Mouse (Mus musculus): ENCODE measurements around the gene Mllt10. TPM values are rescaled to one million over a fixed set of nuclear protein-coding genes. Genes with fewer than 3 reads are reported as not detected.

The Mllt10 gene
- polyA plus RNA-seq, 1 experiment from 2014 or later, result 54.8 TPM

DNA sequence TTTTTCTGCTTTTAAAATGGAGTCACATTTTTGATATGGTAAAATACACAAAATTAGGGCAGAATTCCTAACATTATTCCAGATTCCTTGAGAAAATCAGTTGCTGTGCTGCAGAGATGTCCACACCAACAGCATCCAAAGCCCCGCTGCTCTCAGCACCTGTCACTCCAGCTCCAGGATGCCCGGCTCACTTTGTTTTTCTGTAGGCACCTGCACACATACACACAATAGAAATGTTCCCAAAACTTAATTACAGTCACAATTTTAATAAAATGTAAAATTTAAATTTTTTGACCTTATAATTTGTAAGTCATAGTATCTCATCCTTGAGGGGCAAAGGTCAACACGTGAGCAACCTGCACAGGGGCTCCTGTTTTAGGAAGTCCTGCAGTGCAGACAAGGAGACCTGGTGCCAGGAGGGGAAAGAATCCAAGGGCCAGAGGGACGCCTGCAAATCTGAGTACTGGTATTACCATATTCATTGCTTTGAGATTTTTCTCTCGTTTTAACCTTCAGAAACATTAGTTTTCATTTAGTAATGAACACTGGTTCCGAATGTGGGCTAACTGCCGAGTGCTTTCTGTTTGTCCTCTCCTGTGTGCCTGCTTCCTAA, 154.3 kb downstream of the Mllt10 start:
- H3K27me3 ChIP-seq (ENCODE audit: insufficient read depth, poor library complexity, severe bottlenecking), result no peaks in the 10 kb centered on the region
- H3K4me3 ChIP-seq, result no peak overlapping the region
- H3K27ac ChIP-seq, result no peak overlapping the region
- WGBS, result 93% methylated on average over 7 of the region's 7 CpGs
- H3K9me3 ChIP-seq, result no peaks in the 10 kb centered on the region
- H3K36me3 ChIP-seq, result peaks cover 84% of the 10 kb centered on the region
- 0 out of 2 replicates have a peak, but pooled peaks cover 3% of the 10 kb centered on the region for H3K4me1 ChIP-seq
- DNase-seq (ENCODE audit: low spot score), result no peak

DNA sequence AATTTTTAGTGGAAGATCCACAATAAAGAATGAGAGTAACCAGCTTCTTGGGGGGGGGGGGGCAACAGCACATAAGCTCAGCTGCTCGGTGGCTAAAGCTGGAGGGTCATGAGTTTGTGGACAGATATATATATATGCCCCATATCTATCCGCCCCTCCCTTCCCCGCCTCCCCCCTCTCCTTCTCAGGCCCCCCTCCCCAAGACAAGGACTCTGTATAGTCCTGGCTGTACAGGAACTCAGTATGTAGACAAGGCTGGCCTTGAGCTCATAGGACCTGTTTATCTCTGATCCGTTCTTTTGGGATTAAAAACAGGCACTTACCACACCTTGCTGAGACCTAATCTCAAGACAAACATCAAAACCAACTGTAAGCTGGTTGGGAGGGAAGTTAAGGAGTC, 154.9 kb downstream of the Mllt10 start:
- H3K4me3 ChIP-seq, result no peak overlapping the region
- 88% methylated on average over 4 of the region's 4 CpGs for WGBS
- DNase-seq (ENCODE audit: low spot score), result no peak
- peaks cover 84% of the 10 kb centered on the region for H3K36me3 ChIP-seq
- 0 out of 2 replicates have a peak, but pooled peaks cover 3% of the 10 kb centered on the region for H3K4me1 ChIP-seq
- H3K27ac ChIP-seq, result no peak overlapping the region
- H3K27me3 ChIP-seq (ENCODE audit: insufficient read depth, poor library complexity, severe bottlenecking), result no peaks in the 10 kb centered on the region
- H3K9me3 ChIP-seq, result no peaks in the 10 kb centered on the region

DNA sequence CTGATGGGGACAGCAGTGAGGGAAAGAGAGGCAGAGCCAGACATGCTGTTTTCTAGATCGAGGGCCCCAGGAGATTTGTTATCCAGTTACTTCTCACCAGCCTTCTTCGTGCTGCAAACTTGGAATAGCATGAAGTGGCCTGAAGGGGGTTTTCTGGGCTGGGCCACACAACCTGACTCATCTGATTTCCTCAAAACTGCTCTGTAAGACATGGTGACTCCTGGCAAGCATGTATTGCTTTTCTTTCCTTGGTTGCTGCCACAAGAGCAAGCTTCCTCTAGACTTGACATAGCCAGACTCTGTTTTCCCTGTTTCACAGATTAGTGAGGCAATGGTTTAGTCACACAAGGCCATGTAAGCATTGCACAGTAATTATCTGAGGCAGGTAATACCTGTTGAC, 159.0 kb downstream of the Mllt10 start:
- Histone ChIP-seq H3K9me3 (no peaks in the 10 kb centered on the region), H3K4me1 (peaks cover 4% of the 10 kb centered on the region; the same call in 1 of the 2 replicates), H3K36me3 (peaks cover 80% of the 10 kb centered on the region), H3K27me3 (ENCODE audit: insufficient read depth, poor library complexity, severe bottlenecking) (no peaks in the 10 kb centered on the region), H3K4me3 (no peak overlapping the region), H3K27ac (no peak overlapping the region)
- WGBS, result 74% methylated on average over 2 of the region's 2 CpGs
- DNase-seq (ENCODE audit: low spot score), result no peak

DNA sequence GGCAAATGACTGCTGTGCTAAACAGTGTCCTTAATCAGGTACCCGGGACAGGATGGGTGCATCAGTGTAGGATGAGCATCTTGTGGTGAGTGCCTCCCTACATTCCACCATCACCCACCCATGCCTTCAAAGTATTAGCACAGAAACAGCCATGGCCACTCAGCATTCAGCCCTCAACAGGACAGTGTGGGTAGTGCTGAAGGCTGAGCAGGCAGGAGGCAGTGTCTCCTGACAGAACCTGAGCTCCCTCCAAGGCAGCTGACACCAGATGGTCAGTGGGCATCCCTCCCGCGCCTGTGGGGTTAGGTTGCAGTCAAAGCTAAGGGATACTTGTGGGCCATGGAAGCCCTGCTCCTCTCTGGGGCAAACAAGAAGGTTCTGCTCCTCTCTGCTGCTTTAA, 162.8 kb downstream of the Mllt10 start:
- H3K36me3 ChIP-seq, result peaks cover 60% of the 10 kb centered on the region
- H3K27ac ChIP-seq, result no peak overlapping the region
- H3K27me3 ChIP-seq (ENCODE audit: insufficient read depth, poor library complexity, severe bottlenecking), result no peaks in the 10 kb centered on the region
- 75% methylated on average over 3 of the region's 3 CpGs for WGBS
- DNase-seq (ENCODE audit: low spot score), result no peak
- no peaks in the 10 kb centered on the region for H3K9me3 ChIP-seq
- no peak overlapping the region for H3K4me3 ChIP-seq
- peaks cover 16% of the 10 kb centered on the region for H3K4me1 ChIP-seq

DNA sequence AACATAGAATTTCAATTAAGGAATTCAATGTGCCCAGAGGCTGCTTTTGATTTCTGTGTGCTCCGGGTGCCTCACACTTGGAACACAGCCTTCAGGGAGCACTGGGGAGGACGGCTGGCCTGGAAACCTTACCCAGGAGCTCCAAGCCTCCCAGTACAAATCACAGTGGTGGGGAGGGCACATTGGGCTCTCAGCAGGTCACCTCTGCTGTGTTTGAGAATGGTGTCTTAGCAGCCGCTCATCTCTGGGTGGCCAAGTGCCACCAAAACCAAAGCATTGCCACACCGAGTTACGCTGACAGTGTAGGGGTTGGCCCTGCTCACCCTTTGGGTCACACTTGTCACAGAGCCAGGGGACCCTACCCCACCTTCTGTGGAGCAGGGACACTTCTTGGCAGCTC, 163.5 kb downstream of the Mllt10 start:
- H3K27me3 ChIP-seq (ENCODE audit: insufficient read depth, poor library complexity, severe bottlenecking), result no peaks in the 10 kb centered on the region
- H3K27ac ChIP-seq, result no peak overlapping the region
- no peak for DNase-seq (ENCODE audit: low spot score)
- H3K4me1 ChIP-seq, result peaks cover 19% of the 10 kb centered on the region
- 81% methylated on average over 5 of the region's 5 CpGs for WGBS
- H3K9me3 ChIP-seq, result no peaks in the 10 kb centered on the region
- H3K36me3 ChIP-seq, result peaks cover 56% of the 10 kb centered on the region
- H3K4me3 ChIP-seq, result no peak overlapping the region

DNA sequence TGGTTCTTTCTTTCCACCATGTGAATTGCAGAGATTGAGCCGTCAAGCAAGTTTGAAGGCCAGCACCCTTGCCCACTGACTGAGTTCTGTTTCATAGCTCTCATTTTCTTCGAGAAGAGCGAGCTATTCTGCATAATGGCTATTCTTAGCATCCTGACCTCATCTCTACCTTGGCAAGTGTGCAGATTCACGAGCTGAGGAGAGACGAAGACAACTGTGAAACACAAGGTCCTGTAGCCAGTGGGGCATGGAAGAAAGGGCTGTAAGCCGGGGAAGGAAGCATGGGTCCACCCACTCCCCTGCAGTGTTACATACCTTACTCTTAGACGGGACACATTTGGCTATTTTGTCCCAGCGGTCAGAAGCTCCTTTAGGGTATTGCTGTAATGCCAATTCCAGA, 164.1 kb downstream of the Mllt10 start:
- Histone ChIP-seq H3K9me3 (no peaks in the 10 kb centered on the region), H3K4me3 (no peak overlapping the region), H3K36me3 (peaks cover 51% of the 10 kb centered on the region), H3K27ac (no peak overlapping the region), H3K27me3 (ENCODE audit: insufficient read depth, poor library complexity, severe bottlenecking) (no peaks in the 10 kb centered on the region), H3K4me1 (peaks cover 15% of the 10 kb centered on the region)
- no peak for DNase-seq (ENCODE audit: low spot score)
- WGBS, result 67% methylated on average over 8 of the region's 8 CpGs

DNA sequence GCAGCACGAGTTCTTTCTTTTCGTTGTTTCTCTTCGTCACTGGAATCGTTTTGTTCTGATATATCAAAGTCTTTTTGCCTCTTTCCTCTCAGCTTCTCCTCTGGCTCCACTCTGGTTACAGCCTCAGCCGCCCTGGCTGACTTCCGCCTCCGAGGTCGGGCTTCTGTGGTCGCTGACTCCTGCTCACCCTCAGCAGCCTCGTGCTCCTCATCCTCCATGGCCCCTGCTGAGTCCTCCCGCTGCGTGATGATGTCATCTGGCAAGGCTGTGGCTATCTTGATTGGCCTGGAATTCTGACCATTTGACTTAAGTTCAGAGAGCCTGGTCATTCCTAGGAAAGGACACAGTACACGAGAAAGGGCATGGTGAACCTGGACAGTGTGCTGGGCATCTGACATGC, 164.5 kb downstream of the Mllt10 start:
- WGBS, result 66% methylated on average over 13 of the region's 13 CpGs
- no peaks in the 10 kb centered on the region for H3K9me3 ChIP-seq
- no peaks in the 10 kb centered on the region for H3K27me3 ChIP-seq (ENCODE audit: insufficient read depth, poor library complexity, severe bottlenecking)
- peaks cover 46% of the 10 kb centered on the region for H3K36me3 ChIP-seq
- no peak for DNase-seq (ENCODE audit: low spot score)
- H3K27ac ChIP-seq, result no peak overlapping the region
- no peak overlapping the region for H3K4me3 ChIP-seq
- H3K4me1 ChIP-seq, result peaks cover 15% of the 10 kb centered on the region

DNA sequence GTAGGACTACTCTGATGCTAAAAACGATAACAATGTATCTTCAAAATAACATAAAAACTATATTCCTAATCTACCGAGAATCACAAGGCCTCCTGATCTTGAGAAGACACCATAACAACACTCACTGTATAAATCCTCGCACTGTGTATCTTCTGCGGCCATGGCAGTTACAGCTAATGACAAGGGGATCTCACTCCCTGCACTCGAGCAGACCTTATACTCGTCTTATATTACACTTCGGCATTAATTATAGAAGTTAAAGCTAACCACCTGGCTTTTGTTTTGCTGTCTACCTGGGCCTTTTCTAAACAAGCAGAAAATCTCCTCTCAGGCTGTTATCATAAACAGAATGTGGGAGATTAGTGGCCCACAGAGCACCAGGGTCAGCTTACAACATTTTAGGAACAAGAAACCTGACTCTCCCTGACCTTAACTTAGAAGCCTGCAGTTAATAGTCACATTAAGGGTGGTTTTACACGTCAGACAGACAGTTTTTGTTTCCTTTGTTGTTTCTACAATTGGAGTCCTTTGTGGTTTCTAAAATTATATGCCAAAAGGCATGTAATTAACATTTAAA, 173.5 kb downstream of the Mllt10 start:
- no peak overlapping the region for H3K27ac ChIP-seq
- no peaks in the 10 kb centered on the region for H3K9me3 ChIP-seq
- H3K27me3 ChIP-seq (ENCODE audit: insufficient read depth, poor library complexity, severe bottlenecking), result no peaks in the 10 kb centered on the region
- H3K4me1 ChIP-seq, result peaks cover 13% of the 10 kb centered on the region
- 52% methylated on average over 8 of the region's 8 CpGs for WGBS
- no peak for DNase-seq (ENCODE audit: low spot score)
- H3K4me3 ChIP-seq, result no peak overlapping the region
- no peaks in the 10 kb centered on the region for H3K36me3 ChIP-seq

DNA sequence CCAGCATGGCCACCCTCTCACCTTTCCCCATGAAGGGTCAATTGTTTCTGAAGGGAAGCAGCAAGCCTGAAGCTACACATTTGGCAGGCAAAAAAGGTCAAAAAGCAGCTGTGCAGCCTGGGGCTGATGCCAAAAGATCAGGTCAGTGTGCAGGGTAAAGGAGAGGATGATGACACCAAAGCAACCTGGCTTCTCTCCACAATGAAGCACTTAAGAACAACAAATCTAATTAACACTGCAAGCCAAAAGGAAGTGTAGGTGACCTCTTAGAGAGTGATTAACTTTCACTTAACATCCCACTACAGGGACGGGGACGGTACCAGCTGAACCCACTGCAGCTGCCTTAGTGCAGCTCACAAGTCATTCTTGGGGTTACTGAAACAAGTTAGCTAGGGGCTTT, 174.2 kb downstream of the Mllt10 start:
- H3K27ac ChIP-seq, result no peak overlapping the region
- DNase-seq (ENCODE audit: low spot score), result no peak
- no peaks in the 10 kb centered on the region for H3K9me3 ChIP-seq
- 21% methylated on average over 2 of the region's 2 CpGs for WGBS
- no peaks in the 10 kb centered on the region for H3K27me3 ChIP-seq (ENCODE audit: insufficient read depth, poor library complexity, severe bottlenecking)
- H3K4me3 ChIP-seq, result no peak overlapping the region
- H3K4me1 ChIP-seq, result peaks cover 13% of the 10 kb centered on the region
- no peaks in the 10 kb centered on the region for H3K36me3 ChIP-seq

DNA sequence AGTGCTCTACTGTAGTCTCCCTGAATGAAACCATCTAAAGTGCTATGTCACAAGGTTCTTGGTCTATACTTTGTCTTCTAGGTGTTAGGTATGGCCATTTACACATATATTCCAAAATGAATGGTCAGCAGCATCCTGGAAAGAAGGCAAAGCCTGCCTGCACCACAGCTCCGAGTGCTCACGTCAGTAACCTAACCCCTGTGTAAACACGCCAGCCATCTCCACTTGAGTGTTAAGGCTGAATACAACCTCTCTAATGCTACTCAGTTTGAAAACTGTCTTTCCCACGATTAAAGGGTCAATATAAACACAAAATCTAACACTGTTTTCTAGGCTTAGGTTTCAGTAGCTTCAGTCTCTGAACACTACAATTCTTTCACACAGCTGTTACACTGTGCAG, 176.1 kb downstream of the Mllt10 start:
- 61% methylated on average over 4 of the region's 4 CpGs for WGBS

DNA sequence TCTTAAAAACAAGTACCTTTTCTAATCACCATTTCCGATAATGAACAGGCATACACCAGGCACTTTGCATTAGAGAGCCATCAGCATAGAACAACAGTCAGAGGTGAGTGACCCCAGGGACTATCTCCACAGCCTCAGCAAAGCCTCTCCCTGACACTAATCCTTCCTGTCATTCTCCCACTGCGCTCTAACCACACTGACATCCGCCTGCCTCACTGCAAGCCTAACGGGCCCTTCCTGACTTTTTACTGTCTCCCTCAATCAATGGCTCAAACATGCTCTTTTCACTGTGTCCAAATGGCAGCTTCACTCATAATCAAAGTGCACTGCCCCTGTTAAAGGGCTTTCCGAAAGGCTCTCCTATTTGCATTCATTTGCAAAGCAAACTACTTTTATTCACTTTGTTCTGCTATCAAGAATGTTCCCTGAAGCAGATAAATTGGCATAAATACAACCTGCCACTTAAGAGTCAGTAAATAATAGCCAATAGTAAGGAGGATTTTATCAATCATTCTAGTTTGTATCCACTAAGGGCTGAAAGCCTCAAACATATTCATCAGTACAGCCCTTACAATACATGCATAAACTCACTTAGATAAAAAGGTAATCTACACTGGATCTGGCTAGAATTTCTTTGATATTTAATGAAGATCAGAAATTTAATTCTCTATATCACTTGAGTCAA, 178.0 kb downstream of the Mllt10 start:
- H3K4me3 ChIP-seq, result no peak overlapping the region
- H3K27me3 ChIP-seq (ENCODE audit: insufficient read depth, poor library complexity, severe bottlenecking), result no peaks in the 10 kb centered on the region
- DNase-seq (ENCODE audit: low spot score), result no peak
- H3K36me3 ChIP-seq, result no peaks in the 10 kb centered on the region
- no peak overlapping the region for H3K27ac ChIP-seq
- H3K9me3 ChIP-seq, result no peaks in the 10 kb centered on the region
- peaks cover 19% of the 10 kb centered on the region for H3K4me1 ChIP-seq
- 8% methylated on average over 5 of the region's 5 CpGs for WGBS

More for the DNA sequence above, 176.1 kb downstream of the Mllt10 start:
- peaks cover 19% of the 10 kb centered on the region for H3K4me1 ChIP-seq
- no peak overlapping the region for H3K27ac ChIP-seq
- H3K27me3 ChIP-seq (ENCODE audit: insufficient read depth, poor library complexity, severe bottlenecking), result no peaks in the 10 kb centered on the region
- H3K4me3 ChIP-seq, result no peak overlapping the region
- H3K36me3 ChIP-seq, result no peaks in the 10 kb centered on the region
- no peak for DNase-seq (ENCODE audit: low spot score)
- no peaks in the 10 kb centered on the region for H3K9me3 ChIP-seq

DNA sequence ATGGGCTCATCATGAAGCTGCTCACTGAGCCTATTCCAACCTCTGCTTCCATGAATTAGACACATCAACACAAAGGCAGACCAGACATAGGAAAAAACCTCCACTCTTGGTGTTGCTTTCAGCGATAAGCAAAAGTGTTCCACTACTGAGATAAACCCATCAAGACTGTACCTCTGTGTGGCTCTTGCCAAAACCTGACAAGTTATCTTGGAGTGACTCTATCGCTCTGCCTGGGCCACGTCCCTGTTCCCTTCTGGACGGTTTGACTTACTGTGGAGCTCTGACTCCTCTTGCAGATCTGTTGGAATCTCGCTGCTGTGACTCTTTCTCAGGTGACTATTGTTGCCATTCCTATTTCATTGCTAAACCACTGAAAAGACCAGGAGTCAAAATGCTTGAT, 180.5 kb downstream of the Mllt10 start:
- Histone ChIP-seq H3K36me3 (no peaks in the 10 kb centered on the region), H3K9me3 (no peaks in the 10 kb centered on the region), H3K4me1 (peaks cover 13% of the 10 kb centered on the region), H3K27ac (no peak overlapping the region), H3K4me3 (no peak overlapping the region), H3K27me3 (ENCODE audit: insufficient read depth, poor library complexity, severe bottlenecking) (no peaks in the 10 kb centered on the region)
- DNase-seq (ENCODE audit: low spot score), result no peak
- 49% methylated on average over 5 of the region's 5 CpGs for WGBS

DNA sequence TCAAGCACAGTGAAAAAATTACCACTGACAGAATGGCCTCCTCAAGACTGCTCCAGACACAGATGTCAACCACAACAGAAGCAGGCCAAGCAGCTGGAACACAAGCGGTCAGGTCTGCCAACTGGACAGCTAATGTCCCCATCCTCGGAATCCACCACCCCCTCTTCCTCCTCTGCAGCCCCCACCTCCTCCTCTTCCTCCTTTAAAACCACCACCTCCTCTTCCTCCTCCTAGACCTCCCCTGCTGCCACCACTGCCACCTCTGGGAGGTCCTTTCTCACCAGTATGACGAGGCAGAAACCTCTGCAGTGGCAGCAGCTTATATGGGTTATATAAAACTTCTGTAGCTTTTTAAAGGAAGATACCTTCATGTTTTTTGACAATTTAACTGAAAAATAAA, 194.2 kb downstream of the Mllt10 start:
- Histone ChIP-seq H3K27me3 (ENCODE audit: insufficient read depth, poor library complexity, severe bottlenecking) (no peaks in the 10 kb centered on the region), H3K9me3 (no peaks in the 10 kb centered on the region; the same call in 1 of the 2 replicates), H3K4me3 (no peak overlapping the region), H3K36me3 (peaks cover 24% of the 10 kb centered on the region), H3K4me1 (no peaks in the 10 kb centered on the region), H3K27ac (no peak overlapping the region)
- WGBS, result 84% methylated on average over 3 of the region's 3 CpGs
- no peak for DNase-seq (ENCODE audit: low spot score)
